Mouse (Mus musculus): Measurements from ENCODE around the gene Arcn1.
A peak's percentile ranks its signal among the peaks of the same experiment; 100 is the strongest.
"Not testable (repeated sequence)": the region's sequence is repeated elsewhere in the genome, so short reads cannot be mapped to it uniquely, and the experiment has no call there.

Arcn1 gene

GRCm38 (mm10) chr9:44767101-44768028 lies at the start of gene Arcn1, which contains the start of gene Ift46:
Arcn1 (minus strand) TSS chr9:44767845.
Ift46 (plus strand) TSS chr9:44767908.
- peak; percentile 89 for DNase-seq (ENCODE audit: low read depth, low spot score)

GRCm38 (mm10) chr9:44814179-44814578 lies 46.5 kb upstream of the Arcn1 start:
- DNase-seq (ENCODE audit: low read depth, low spot score) = no peak

GRCm38 (mm10) chr9:44810316-44810715 lies 42.7 kb upstream of the Arcn1 start:
- DNase-seq (ENCODE audit: low read depth, low spot score) = no peak

GRCm38 (mm10) chr9:44807778-44808177 lies 40.1 kb upstream of the Arcn1 start:
- DNase-seq (ENCODE audit: low read depth, low spot score) = no peak

GRCm38 (mm10) chr9:44807141-44807540 lies 39.5 kb upstream of the Arcn1 start:
- DNase-seq (ENCODE audit: low read depth, low spot score) = no peak

GRCm38 (mm10) chr9:44805536-44805935 lies 37.9 kb upstream of the Arcn1 start:
- no peak for DNase-seq (ENCODE audit: low read depth, low spot score)

GRCm38 (mm10) chr9:44804678-44805077 lies 37.0 kb upstream of the Arcn1 start:
- DNase-seq (ENCODE audit: low read depth, low spot score) = no peak

- DNase-seq (ENCODE audit: low read depth, low spot score) = no peak
Measured at GRCm38 (mm10) chr9:44802808-44803450, 35.3 kb upstream of the Arcn1 start, which contains the start of gene Ttc36. Ttc36 (minus strand) TSS chr9:44803072.

- no peak for DNase-seq (ENCODE audit: low read depth, low spot score)
Measured at GRCm38 (mm10) chr9:44801669-44802068, 34.0 kb upstream of the Arcn1 start.

GRCm38 (mm10) chr9:44799958-44800324 lies 32.3 kb upstream of the Arcn1 start:
- no peak for DNase-seq (ENCODE audit: low read depth, low spot score)

- DNase-seq (ENCODE audit: low read depth, low spot score) = peak; percentile 59
Measured at GRCm38 (mm10) chr9:44799102-44799957, 31.7 kb upstream of the Arcn1 start, which contains the start of gene Tmem25. Tmem25 (minus strand) TSS chr9:44799307.

GRCm38 (mm10) chr9:44798298-44798697 lies 30.7 kb upstream of the Arcn1 start:
- no peak for DNase-seq (ENCODE audit: low read depth, low spot score)

GRCm38 (mm10) chr9:44792842-44793241 lies 25.2 kb upstream of the Arcn1 start:
- no peak for DNase-seq (ENCODE audit: low read depth, low spot score)

GRCm38 (mm10) chr9:44772750-44773651 lies 5.4 kb upstream of the Arcn1 start:
- peak; percentile 89 for DNase-seq (ENCODE audit: low read depth, low spot score)

GRCm38 (mm10) chr9:44772392-44772749 lies 4.7 kb upstream of the Arcn1 start:
- DNase-seq (ENCODE audit: low read depth, low spot score) = no peak

- DNase-seq (ENCODE audit: low read depth, low spot score) = no peak
Measured at GRCm38 (mm10) chr9:44771376-44771775, 3.7 kb upstream of the Arcn1 start.

GRCm38 (mm10) chr9:44768029-44768394 lies 367 bp upstream of the Arcn1 start:
- not testable (repeated sequence) for DNase-seq (ENCODE audit: low read depth, low spot score)

GRCm38 (mm10) chr9:44760873-44761272 lies 6.8 kb downstream of the Arcn1 start:
- no peak for DNase-seq (ENCODE audit: low read depth, low spot score)

- DNase-seq (ENCODE audit: low read depth, low spot score) = no peak
Measured at GRCm38 (mm10) chr9:44748473-44748872, 19.2 kb downstream of the Arcn1 start.

- no peak for DNase-seq (ENCODE audit: low read depth, low spot score)
Measured at GRCm38 (mm10) chr9:44747341-44747740, 20.3 kb downstream of the Arcn1 start.

GRCm38 (mm10) chr9:44746666-44747065 lies 21.0 kb downstream of the Arcn1 start:
- no peak for DNase-seq (ENCODE audit: low read depth, low spot score)

Data from embryo, embryonic 11.5 days (tissue).